Mouse (Mus musculus) c-Kit-positive CD71-positive TER-119-positive erythroid progenitor cells, embryonic 14.5 days (primary cell): ENCODE results near the gene Rnf114.

Experiments
- DNase-seq: peaks from one replicate; pipeline ENCODE4 v3.0.0-alpha.2; 2013; ENCODE audit warnings: low spot score

The Rnf114 gene

DNA sequence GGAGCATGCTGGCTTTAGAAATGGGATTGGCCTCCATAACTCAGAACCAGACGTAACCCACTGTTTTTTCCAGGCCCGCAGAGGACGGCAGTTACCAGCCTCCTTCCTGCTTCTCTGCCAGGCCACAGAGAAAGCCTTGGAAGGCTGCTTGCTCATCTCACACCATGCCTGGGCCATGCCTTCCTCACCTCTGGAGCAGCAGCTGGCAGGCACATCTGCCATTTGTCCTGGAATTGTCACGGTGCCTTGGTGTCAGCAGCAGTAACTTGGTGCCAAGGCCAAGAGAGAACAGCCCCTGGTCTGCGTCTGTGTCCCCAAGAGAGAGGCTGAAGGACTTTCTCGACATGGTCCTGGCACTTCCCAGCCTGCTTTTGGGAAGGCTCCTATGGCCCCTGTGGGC lies 18.2 kb upstream of the Rnf114 start:
- no peak for DNase-seq

DNA sequence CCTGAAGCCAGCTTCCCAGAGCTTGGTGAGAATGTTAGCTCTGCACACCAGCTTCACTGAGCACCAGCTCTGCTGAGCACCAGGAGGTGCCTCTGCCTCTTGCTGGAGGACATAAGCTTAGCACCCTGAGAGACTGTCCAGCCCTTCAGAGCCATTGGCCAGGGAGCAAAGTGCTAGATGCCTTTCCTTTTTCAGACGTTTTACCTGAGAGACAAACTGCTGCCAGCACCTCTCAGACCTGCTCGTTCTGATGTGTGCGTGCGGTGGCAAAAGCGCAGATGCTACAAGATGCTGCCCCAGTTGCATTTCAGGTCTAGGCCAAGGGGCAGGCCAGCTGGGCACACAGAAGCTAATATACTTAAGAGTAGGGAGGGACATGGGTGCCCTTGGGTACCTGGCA lies 16.8 kb upstream of the Rnf114 start:
- no peak for DNase-seq

DNA sequence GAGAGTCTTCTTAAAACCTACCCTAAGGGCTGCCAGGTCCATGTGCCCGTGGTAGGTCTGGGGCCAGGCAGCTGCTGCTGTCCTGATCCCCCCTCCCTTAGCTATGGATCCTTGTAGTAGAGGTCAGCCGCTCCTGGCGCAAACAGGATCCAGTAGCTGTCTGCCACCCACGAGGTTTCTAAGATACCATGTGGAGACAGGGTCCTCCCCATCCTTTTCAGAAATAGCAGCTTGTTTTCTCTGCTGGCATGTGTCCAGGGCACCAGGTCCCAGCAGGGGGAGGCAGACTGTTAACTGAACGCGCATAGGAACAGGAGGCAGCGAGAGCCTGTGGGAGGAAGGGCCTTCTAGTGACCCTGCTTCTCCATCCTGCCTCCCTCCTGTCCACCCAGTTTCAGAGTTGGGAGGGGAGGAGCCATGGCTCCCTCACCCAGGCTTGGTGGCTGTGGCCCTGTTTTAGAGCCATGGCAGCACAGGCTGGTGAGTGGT lies 16.2 kb upstream of the Rnf114 start:
- DNase-seq: no peak

DNA sequence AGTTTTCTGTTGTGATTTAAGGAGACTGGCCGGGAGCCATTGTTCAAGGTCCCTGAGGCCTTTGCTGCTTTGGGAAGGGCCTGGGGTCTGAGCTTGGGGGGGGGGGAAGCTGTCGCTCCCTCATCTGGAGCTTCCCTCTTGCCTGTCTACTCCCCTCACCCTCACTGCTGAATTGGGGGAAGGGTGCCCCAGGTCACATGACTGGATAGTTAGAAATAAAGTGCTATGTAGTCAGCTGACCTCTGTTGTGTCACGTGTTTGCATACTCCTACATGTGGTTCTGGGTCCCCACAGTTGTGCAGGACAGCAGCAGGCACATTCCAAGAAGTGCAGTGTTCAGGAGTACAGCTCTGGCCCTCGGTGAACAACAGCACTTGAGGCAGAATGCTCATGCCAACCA lies 15.7 kb upstream of the Rnf114 start:
- no peak for DNase-seq

DNA sequence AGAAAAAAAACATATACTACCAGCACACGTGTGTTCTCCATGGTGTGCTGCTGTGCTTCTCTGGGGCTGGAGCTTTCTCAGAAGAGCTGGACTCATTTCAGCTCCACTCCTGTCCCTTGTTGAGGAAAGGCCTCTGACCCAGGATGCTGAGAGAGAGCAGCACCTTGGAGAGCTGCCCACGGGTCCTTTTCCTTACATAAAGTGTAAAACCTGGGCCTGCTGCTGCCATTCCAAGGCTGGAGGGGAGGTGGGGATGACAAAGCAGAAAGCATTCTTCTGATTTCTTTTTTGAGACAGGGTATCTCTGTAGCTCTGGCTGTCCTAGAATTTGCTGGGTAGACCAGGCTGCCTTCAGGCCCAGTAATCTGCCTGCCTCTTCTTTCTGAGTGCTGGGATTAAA lies 14.3 kb upstream of the Rnf114 start:
- no peak for DNase-seq

DNA sequence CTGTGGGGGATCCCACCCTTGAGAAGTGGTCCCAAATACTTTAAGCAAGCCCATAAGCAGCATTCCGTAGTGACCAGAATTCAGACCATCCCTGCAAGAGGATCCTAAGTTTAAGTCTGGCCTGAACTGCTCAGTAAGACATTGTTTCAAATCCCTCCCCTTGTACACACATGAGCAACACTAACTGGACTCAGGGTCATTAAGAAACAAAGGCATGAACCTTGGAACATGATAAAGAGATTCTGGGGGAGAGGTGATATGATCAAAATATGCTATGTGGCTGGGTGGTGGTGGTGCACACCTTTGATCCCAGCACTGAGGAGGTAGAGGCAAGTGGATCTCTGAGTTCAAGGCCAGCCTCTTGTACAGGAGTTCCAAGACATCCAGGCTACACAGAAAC lies 12.9 kb upstream of the Rnf114 start:
- no peak for DNase-seq

DNA sequence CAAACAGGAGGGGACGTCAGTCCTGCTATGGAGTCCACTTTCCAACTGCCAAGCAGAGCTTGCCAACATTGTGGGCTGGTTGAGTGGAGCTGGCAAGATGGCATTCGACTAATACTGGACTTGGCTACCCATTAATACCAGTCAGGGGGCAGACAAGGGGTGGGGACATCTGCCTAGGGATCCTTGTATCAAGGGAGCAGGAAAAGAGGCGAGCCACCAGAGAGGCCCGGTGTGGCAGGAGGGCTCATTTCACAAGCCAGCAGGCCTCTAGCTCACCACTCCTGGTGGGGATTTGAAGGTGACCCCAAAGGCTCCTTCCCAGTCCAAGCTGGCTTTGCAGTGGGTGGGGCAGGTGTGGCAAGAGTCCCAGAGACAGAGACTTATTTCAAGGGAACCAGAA lies 9.8 kb upstream of the Rnf114 start:
- no peak for DNase-seq

DNA sequence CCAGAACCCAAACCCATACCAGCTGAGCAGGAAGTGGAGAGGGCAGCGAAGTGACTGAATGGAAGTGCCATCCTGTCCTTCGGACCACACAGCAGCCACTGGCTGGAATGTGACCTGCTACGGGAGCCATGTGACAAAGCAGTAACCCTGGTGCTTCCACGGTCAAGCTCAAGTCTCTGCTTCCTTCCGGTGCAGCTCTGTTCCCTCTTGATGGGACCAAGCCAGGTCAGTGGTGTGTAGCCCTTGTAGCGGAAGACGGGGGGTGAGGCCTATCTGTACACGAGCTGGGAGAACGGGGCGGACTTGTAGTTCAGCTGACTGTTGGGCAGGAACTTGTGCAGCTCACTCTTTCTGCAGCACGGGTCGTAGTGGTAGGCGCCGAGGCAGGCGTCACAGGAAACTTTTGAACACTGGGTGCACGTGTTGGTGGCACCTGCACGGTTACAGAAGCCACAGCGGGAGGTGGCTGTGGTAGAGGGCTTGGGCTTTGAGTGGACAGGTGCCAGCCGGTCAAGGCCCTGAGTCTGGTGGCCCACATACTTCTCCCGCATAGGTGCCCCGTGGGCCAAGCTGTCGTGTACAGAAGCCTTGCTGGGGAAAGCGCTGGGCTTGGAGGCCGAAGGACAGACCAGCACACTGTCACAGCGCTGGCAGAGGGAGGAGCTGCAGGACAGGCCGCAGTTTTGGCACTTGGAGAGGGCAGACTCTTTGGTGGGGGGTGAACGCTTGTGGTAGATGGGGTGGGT lies 9.2 kb upstream of the Rnf114 start:
- DNase-seq: no peak

DNA sequence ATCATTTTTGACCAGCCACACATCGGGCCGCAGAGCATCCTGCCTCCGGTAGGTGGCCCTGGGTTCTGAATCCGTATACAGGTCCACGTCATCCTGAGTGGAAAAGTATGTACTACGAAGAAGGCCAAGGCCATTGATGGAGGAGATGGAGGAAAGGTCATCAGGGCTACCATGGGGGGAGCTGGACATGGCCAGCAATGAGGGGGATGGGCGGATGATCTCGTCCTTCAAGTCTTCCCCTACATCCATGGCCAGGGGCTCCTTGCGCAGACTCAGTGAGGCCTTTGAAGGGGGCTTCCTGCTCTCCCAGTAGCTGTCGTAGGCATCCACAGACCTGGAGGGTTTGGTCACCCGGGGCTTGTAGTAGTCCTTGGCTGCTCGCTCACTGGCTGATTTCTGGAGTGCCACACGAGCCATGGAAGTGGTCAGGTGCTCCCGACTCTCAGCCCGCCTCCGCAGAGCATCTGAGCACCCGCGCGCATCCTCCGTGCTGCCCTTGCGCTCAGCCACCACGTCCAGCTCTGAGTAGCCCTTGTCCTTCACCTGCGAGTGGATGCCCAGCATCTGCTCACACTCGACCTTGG lies 8.5 kb upstream of the Rnf114 start:
- no peak for DNase-seq

DNA sequence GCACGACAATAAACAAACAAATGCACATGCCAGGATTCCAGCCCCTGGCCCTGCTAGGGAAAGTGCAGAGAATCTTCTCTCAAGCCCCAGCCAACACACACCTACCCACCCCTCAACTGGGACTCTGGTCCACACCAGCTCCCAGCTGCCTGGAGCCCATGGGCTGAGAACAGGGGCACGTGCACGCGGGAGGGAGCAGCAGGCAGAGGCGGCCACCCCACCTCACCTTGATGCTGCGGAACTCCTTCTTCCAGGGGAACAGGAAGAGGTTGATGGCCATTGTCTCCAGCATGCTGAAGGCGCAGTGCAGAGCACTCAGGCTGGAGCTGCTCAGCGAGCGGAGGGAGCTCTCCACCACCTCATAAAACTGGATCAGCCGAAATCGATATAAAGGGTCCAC lies 7.5 kb upstream of the Rnf114 start:
- DNase-seq: no peak

DNA sequence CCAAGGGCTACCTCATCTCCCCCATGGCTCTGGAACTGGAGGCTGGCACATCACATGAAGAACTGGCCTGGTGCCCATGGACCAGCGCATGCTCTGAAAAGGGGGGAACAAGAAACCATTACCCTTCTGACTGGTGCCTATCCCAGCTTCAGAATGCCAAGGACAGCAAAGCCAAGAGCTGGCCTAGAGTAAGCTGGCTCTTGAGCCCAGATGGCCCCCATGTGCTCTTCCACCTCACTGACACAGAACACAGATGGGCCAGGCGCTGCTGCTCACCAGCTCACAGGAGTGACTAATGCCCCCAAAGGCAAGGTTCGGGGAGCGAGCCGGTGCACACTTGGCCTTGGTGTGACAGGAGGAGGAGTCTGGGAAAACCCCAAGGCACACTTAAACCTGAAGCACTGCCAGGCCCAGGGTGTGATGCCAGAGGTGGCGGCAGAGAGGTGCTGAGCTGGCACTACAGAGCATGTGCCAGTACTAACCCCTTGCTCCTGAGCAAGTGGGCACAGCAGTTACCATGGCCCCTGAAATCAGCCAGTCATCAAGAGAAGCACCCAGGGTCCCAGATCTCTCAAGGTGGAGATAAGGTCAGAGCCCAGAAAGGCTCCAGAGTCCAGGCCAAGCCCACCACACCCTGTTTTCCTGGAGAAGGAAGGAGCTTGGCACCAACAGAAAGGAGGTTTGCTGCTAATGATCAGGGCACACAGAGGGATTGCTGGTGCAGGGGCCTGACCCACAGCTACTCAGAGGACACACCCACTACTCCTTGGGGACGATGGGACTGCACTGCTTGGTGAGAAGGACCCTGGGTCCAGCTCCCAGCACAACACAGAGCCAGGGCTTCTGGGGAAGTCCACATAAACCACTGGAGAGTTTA lies 6.7 kb upstream of the Rnf114 start:
- DNase-seq: no peak

DNA sequence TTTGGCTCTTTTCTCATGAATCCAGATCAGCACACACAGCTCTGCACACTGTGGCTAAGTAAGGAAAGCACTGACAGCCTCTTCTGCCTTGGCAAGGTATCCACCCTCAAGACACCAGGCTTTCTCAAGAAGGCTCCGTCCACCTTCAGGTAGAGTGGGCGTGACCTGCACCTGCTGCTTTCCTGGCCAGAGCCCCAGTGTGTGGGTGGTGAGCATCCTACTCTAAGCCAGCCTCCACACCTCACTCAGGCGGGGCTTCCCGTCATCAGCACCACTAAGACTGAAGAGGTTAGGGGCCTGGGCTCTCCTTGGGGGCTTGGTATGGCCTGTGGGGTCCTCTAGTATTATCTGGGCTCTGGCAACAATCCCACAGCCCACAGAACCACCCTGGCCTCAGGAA lies 5.9 kb upstream of the Rnf114 start:
- no peak for DNase-seq

DNA sequence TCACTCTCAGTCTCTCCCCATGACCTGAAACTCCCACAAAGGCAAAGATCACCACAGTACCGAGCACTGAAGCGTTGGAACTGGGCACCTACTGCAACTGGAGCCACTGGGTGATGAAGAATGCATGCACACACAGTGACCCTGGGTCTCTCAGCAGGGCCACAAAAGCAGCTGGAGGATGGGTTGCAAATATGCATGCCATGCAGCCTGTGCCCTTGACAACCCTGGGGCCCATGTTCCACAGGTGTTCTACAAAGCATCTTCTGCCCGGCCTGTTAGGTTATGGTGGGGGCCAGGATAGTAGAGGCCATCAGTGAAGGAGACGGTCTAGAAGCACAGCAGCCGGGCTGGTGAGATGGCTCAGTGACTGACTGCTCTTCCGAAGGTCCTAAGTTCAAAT lies 4.9 kb upstream of the Rnf114 start:
- no peak for DNase-seq

DNA sequence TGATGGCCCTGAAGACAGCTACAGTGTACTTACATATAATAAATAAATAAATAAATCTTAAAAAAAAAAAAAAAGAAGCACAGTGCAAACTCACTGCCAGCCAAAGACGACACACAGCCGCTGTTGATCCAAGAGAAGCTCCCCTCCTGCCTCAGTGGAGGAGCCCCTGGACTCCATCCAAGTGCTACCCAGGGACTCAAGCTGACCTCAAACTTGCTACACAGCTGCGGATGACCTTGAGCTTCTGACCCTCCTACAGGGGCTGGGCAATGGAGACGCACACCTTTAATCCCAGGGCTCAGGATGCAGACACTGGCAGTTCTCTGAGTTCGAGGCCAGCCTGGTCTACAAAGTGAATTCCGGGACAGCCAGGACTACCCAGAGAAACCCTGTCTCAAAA lies 4.5 kb upstream of the Rnf114 start:
- DNase-seq: no peak

DNA sequence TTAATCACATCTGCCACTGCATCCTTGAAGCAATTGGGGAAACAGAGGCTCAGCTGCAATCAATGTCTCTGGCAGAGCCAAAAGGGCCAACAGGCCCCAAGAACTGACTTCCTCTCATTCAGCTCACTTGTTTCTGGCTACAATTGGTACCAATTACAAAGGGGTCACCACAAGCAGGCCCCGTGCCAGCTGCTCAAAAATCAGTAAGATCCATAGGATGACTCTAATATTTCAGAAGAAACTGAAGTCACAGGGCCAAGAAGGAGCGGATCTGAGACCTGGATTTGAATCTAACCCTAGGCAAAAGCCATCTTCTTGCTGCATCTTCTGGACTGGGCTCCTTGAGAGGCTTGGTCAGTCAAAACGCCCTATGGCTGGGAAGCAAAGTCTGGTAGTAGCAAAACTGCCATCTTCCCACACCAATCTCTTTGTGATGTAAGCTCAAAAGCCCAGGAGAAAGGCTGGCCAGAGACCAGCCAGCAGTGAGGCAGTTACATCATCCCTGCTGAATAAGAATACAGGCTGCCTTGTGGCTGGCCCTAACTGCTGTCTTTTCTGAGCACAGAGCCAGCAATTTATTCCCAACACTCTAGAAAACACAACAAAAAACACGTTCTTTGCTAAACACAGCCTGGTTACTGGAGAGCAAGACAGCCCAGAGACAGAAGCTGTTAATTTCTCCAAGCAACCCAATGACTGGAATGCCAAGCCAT lies 1.5 kb upstream of the Rnf114 start:
- DNase-seq: no peak

DNA sequence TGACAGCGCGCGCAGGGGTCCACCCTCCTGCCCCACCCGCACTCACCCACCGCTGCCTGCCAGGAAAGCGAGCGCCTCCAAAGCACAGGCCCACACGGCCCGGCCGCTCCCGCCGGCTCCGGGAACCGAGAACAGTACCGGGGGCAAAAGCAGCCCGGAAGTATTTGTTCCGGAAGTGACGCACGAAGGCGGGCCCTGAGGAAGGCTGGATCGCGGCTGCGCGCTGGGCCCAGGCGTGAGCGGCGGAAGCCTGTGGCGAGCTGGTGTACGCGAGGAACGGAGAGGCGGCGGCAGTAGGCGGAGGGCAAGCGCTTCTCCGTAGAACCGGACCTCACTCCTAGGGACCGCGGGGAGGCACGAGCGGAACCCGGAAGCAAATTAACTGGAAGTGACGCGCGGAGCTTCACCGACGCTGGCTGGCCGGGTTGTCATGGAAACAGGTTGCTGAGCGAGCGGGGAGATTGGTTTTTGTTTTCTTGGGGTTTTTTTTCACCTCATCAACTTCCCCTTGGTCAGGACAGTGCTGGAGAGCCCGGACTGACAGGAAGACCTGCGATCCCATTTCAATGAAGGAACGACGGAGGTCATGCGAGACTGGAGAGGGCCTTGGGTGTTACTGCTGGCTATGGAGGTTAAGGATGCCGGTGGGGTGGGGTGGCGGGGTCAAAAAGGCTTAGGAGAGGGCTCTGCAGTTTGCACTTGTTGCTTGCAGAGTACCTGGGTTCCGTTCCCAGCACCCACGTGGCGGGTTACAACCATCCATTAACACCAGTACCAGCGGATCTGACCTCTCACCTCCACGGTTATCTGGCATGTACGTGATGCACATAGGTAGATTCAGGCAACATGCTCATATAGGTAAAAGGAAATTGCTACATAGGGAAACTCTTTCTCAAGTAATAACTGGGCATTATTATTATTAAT lies 530 bp downstream of the Rnf114 start, which contains the start of gene Spata2:
Gene Spata2 (minus strand): TSS at position 175 of the 924 bp plus-strand sequence.
- DNase-seq: peak; percentile 86

DNA sequence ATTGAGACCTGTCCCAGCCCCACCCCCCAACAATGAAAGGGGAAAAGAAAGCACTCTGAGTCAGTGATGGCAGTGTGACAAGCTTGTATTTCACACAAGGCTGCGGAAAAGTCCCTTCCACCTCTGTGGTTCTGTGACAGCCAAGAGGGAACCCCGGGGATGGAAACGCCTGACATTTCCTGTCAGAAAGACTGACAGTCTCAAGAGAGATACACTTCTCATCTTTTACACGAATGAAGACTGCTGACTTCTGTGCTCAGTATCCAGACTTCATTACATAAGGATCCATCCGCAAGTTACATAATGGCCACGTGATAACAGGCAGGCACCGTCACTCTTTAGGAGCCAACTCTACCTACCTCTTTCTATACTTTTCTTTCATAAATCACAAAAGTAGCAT lies 4.0 kb downstream of the Rnf114 start:
- no peak for DNase-seq

DNA sequence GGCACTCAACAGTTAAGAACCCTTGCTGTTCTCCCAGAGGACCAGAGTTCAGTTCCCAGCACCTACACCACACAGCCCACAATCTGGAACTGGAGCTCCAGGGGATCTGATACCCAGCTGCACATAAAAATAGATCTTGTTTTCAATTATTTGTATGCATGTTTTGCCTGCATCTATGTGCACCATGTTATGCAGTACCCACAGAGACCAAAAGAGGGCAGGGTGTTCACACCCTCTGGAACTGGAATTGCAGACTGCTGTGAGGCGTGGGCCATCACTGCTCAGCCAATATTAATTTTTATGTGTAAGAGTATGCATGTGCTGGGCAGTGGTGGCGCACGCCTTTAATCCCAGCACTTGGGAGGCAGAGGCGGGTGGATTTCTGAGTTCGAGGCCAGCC lies 4.8 kb downstream of the Rnf114 start:
- peak; percentile 59 for DNase-seq

DNA sequence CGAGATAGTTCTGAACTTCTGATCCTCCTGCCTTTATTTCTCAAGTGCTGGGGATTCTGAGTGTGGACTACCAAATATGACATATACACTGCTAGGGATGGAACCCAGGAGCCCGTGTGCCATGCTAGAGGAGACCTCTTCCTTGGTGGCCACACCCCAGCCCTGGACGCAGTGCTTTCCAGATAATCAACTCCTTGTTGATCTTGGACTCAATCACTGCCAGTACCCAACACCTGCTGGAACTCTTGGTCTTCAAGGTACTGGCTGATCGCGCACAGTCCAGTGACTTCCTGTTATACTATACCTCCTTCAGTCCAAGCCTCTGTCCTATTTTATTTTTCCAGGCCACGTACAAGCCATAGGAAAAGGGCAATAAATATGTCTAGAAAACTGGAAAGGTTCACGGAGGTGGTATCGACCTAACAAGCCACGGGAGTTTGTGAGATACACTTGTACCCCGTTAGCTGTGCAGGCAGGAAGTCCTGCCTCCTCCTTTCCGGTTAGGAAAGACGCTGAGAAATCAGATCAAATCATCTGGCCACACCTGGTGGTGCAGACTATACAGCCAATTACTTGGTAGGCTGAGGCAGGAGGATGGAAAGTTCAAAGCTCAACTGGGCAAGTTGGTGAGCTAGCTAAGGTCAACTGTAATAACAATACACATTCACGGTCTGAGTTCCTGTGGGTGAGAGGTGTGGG lies 10.3 kb downstream of the Rnf114 start:
- peak; percentile 64 for DNase-seq

DNA sequence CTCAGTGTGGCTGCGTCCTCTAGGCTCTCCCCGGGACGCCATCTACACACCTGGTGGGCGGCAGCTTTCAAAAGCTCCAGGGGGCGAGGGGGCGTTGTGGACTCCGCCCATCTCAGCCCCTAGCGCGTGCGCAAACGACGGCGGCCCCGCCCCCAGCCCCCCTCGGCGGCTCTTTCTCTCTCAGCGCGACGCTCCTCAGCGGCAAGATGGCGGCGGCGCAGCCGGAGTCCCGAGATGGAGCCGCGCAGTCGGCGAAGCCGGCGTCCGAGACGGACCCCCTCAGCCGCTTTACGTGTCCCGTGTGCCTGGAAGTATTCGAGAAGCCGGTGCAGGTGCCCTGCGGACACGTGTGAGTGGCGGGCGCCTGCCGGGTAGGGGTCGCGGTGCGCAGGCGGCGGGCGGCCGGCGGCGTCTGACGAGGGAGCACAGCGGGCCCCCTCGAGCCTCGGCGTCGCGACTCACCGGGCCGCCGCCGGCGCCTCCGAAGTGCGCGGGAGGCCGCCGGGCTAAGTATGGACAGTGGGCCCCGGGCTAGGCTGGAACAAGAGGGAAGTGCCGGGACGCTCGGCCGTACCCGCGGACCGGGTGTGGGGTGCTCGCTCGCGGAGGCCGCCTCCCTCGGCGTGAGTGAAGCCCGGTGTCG lies 10.9 kb downstream of the Rnf114 start:
- DNase-seq: peak; percentile 69
